Mouse (Mus musculus): ENCODE measurements at regions not wholly inside any gene's neighbourhood (a gene's known extent, or its start where the extent isn't known, plus 50 kb on each side); places are given as distances from the start of the nearest gene placed in this dataset.

DNA sequence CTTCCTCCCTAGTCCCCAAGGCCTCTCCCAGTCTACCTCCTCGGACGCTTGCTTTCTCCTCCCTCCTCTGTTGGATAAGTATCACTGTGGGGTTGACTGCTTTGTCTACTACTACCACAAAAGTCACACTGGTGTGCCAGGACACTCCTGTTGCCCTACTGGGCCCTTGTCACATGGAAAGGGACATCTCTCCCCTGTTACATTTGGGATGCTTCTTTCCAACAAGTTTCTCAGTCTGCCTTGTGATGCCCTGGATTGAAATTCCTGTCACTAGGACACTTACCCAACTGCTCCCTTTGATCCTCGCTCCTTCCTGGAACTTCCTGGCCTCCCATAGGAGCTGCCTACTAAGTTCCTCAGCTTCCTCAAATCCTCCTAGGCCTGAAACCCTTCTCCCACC, 501.9 kb upstream of the Nox3 start:
- TF ChIP-seq EP300 (optimal IDR thresholded peaks at IDR 0.05) (no peak), CTCF (IDR thresholded peaks at IDR 0.05; ENCODE audit: low read depth) (no peak)
